Mouse (Mus musculus): ENCODE results near the gene Naa80. TPM values are rescaled to one million over a fixed set of nuclear protein-coding genes. Genes with fewer than 3 reads are reported as not detected.

Gene Naa80
- 43.0 and 62.8 TPM in 2 replicates for polyA plus RNA-seq (2012; rRNA removed)

GRCm38 (mm10) chr9:107578587-107578986, at the start of gene Naa80:
Gene Naa80, plus strand, starts transcription at chr9:107578887.
- WGBS, result 82% methylated on average over 3 of the region's 3 CpGs
- no peak for DNase-seq
- no peaks in the 10 kb centered on the region for H3K27me3 ChIP-seq (replicated peaks; ENCODE audit: control insufficient read depth, insufficient read depth, low read length)
- no peaks in the 10 kb centered on the region for H3K36me3 ChIP-seq (ENCODE audit: control insufficient read depth, insufficient read depth, low read length)
- H3K4me3 ChIP-seq (ENCODE audit: insufficient read depth, low read depth, low read length), result no peak within 1 kb of the TSS
- no peak for TF ChIP-seq CTCF (conservative IDR thresholded peaks at IDR 0.05; ENCODE audit: insufficient read depth, insufficient read length, low read depth, low read length)
- TF ChIP-seq POLR2A (IDR thresholded peaks at IDR 0.05; ENCODE audit: low read depth, low read length), result no peak
- peaks cover 35% of the 10 kb centered on the region for H3K4me1 ChIP-seq (ENCODE audit: control insufficient read depth, insufficient read depth, low read length)
- H3K27ac ChIP-seq (ENCODE audit: insufficient read depth, low read depth, low read length), result no peak within 1 kb of the TSS

GRCm38 (mm10) chr9:107533791-107534407, 44.8 kb upstream of the Naa80 start, which contains the start of gene Tmem115:
Gene Tmem115, plus strand, starts transcription at chr9:107533945.
- TF ChIP-seq CTCF (conservative IDR thresholded peaks at IDR 0.05; ENCODE audit: insufficient read depth, insufficient read length, low read depth, low read length), result no peak
- peak; percentile 49 for TF ChIP-seq POLR2A (IDR thresholded peaks at IDR 0.05; ENCODE audit: low read depth, low read length)

GRCm38 (mm10) chr9:107534408-107535202, 44.1 kb upstream of the Naa80 start:
- Histone ChIP-seq H3K36me3 (ENCODE audit: control insufficient read depth, insufficient read depth, low read length) (0 out of 2 replicates have a peak, but pooled peaks cover 2% of the 10 kb centered on the region), H3K27me3 (replicated peaks; ENCODE audit: control insufficient read depth, insufficient read depth, low read length) (no peaks in the 10 kb centered on the region), H3K4me1 (ENCODE audit: control insufficient read depth, insufficient read depth, low read length) (peaks cover 13% of the 10 kb centered on the region; the same call in 1 of the 2 replicates), H3K27ac (ENCODE audit: insufficient read depth, low read depth, low read length) (peak overlapping the region; percentile 91), H3K4me3 (ENCODE audit: insufficient read depth, low read depth, low read length) (peak overlapping the region; percentile 89)
- WGBS, result under 1% methylated on average over 40 of the region's 40 CpGs
- TF ChIP-seq CTCF (conservative IDR thresholded peaks at IDR 0.05; ENCODE audit: insufficient read depth, insufficient read length, low read depth, low read length) (no peak), POLR2A (IDR thresholded peaks at IDR 0.05; ENCODE audit: low read depth, low read length) (no peak)
- DNase-seq, result no peak

More at GRCm38 (mm10) chr9:107533791-107534407, 44.8 kb upstream of the Naa80 start, which contains the start of gene Tmem115:
- Histone ChIP-seq H3K36me3 (ENCODE audit: control insufficient read depth, insufficient read depth, low read length) (0 out of 2 replicates have a peak, but pooled peaks cover 2% of the 10 kb centered on the region), H3K4me1 (ENCODE audit: control insufficient read depth, insufficient read depth, low read length) (peaks cover 13% of the 10 kb centered on the region; the same call in 1 of the 2 replicates), H3K27me3 (replicated peaks; ENCODE audit: control insufficient read depth, insufficient read depth, low read length) (no peaks in the 10 kb centered on the region), H3K4me3 (ENCODE audit: insufficient read depth, low read depth, low read length) (peak within 1 kb of the TSS; percentile 89), H3K27ac (ENCODE audit: insufficient read depth, low read depth, low read length) (peak within 1 kb of the TSS; percentile 91)
- WGBS, result under 1% methylated on average over 48 of the region's 48 CpGs
- DNase-seq, result peak; percentile 98

- H3K4me1 ChIP-seq (ENCODE audit: control insufficient read depth, insufficient read depth, low read length), result peaks cover 17% of the 10 kb centered on the region; the same call in 1 of the 2 replicates
- H3K27me3 ChIP-seq (replicated peaks; ENCODE audit: control insufficient read depth, insufficient read depth, low read length), result no peaks in the 10 kb centered on the region
- H3K27ac ChIP-seq (ENCODE audit: insufficient read depth, low read depth, low read length), result no peak overlapping the region
- H3K36me3 ChIP-seq (ENCODE audit: control insufficient read depth, insufficient read depth, low read length), result 0 out of 2 replicates have a peak, but pooled peaks cover 2% of the 10 kb centered on the region
- no peak overlapping the region for H3K4me3 ChIP-seq (ENCODE audit: insufficient read depth, low read depth, low read length)
- TF ChIP-seq POLR2A (IDR thresholded peaks at IDR 0.05; ENCODE audit: low read depth, low read length), result no peak
- TF ChIP-seq CTCF (conservative IDR thresholded peaks at IDR 0.05; ENCODE audit: insufficient read depth, insufficient read length, low read depth, low read length), result no peak
- DNase-seq, result no peak
- WGBS, result 92% methylated on average over 7 of the region's 7 CpGs
Measured at GRCm38 (mm10) chr9:107538231-107538630, 40.5 kb upstream of the Naa80 start.

- no peak for TF ChIP-seq CTCF (conservative IDR thresholded peaks at IDR 0.05; ENCODE audit: insufficient read depth, insufficient read length, low read depth, low read length)
- no peak for TF ChIP-seq POLR2A (IDR thresholded peaks at IDR 0.05; ENCODE audit: low read depth, low read length)
- peaks cover 17% of the 10 kb centered on the region; the same call in 1 of the 2 replicates for H3K4me1 ChIP-seq (ENCODE audit: control insufficient read depth, insufficient read depth, low read length)
- H3K27me3 ChIP-seq (replicated peaks; ENCODE audit: control insufficient read depth, insufficient read depth, low read length), result no peaks in the 10 kb centered on the region
- H3K36me3 ChIP-seq (ENCODE audit: control insufficient read depth, insufficient read depth, low read length), result 0 out of 2 replicates have a peak, but pooled peaks cover 2% of the 10 kb centered on the region
- H3K4me3 ChIP-seq (ENCODE audit: insufficient read depth, low read depth, low read length), result no peak overlapping the region
- no peak overlapping the region for H3K27ac ChIP-seq (ENCODE audit: insufficient read depth, low read depth, low read length)
- 96% methylated on average over 3 of the region's 3 CpGs for WGBS
- DNase-seq, result no peak
Measured at GRCm38 (mm10) chr9:107538711-107539110, 40.0 kb upstream of the Naa80 start.

GRCm38 (mm10) chr9:107539940-107540339, 38.7 kb upstream of the Naa80 start:
- Histone ChIP-seq H3K27ac (ENCODE audit: insufficient read depth, low read depth, low read length) (no peak overlapping the region), H3K4me1 (ENCODE audit: control insufficient read depth, insufficient read depth, low read length) (peaks cover 17% of the 10 kb centered on the region; the same call in 1 of the 2 replicates), H3K27me3 (replicated peaks; ENCODE audit: control insufficient read depth, insufficient read depth, low read length) (no peaks in the 10 kb centered on the region), H3K4me3 (ENCODE audit: insufficient read depth, low read depth, low read length) (no peak overlapping the region), H3K36me3 (ENCODE audit: control insufficient read depth, insufficient read depth, low read length) (0 out of 2 replicates have a peak, but pooled peaks cover 2% of the 10 kb centered on the region)
- 94% methylated on average over 8 of the region's 8 CpGs for WGBS
- no peak for DNase-seq
- TF ChIP-seq POLR2A (IDR thresholded peaks at IDR 0.05; ENCODE audit: low read depth, low read length), result no peak
- no peak for TF ChIP-seq CTCF (conservative IDR thresholded peaks at IDR 0.05; ENCODE audit: insufficient read depth, insufficient read length, low read depth, low read length)
